Mouse (Mus musculus) CH12.LX (cell line): ENCODE results near the gene Rhof. TPM values are rescaled to one million over a fixed set of nuclear protein-coding genes. Genes with fewer than 3 reads are reported as not detected.

Experiments
- DNase-seq: peaks from one replicate; pipeline ENCODE4 v3.0.0-alpha.2; 2013; ENCODE audit errors: extremely low read depth
- H3K27ac ChIP-seq: 2 replicates; pipeline ENCODE4 v1.5.1; 2012; ENCODE audit warnings: low read depth, mild to moderate bottlenecking, control low read depth, moderate library complexity; ENCODE audit not compliant: insufficient read depth
- H3K27me3 ChIP-seq: replicated peaks from 2 replicates; pipeline ENCODE3; 2012; ENCODE audit warnings: inconsistent platforms
- H3K36me3 ChIP-seq, 2 experiments: replicated peaks in 1 of 2; 2 replicates each; pipeline versions ENCODE3 to v1.6.1; 2012; ENCODE audit warnings: inconsistent platforms in 1 of 2, low read length in 1 of 2, mild to moderate bottlenecking in 1 of 2, mixed read lengths in 1 of 2, moderate library complexity in 1 of 2; ENCODE audit not compliant: control insufficient read depth in 1 of 2, insufficient read depth in 1 of 2
- H3K4me1 ChIP-seq, 2 experiments: 2 replicates each; pipeline ENCODE4 v1.6.1; 2012; ENCODE audit warnings: inconsistent platforms in 1 of 2, moderate library complexity in 1 of 2; ENCODE audit not compliant: insufficient read depth in 2 of 2, control insufficient read depth in 1 of 2
- H3K4me2 ChIP-seq: 2 replicates; pipeline ENCODE4 v1.6.1; 2012; ENCODE audit warnings: low read depth, mild to moderate bottlenecking, control low read depth; ENCODE audit not compliant: poor library complexity, insufficient read depth, severe bottlenecking
- H3K4me3 ChIP-seq, 3 experiments: fragments of 150-350 bp in 1 of 3; sonication (generic) in 1 of 3; replicated peaks in 1 of 3; 2 replicates each; pipeline versions ENCODE3 to v1.5.1; 2011 to 2012; ENCODE audit warnings: low read depth in 2 of 3, low read length in 2 of 3, mild to moderate bottlenecking in 2 of 3, moderate library complexity in 2 of 3, control low read depth in 1 of 3, improper control_type of control experiment in 1 of 3, inconsistent platforms in 1 of 3, mixed read lengths in 1 of 3; ENCODE audit not compliant: poor library complexity in 1 of 3
- H3K79me2 ChIP-seq: replicated peaks from 2 replicates; pipeline ENCODE4 v1.6.1; 2012; ENCODE audit warnings: mild to moderate bottlenecking, moderate library complexity; ENCODE audit not compliant: control insufficient read depth, poor library complexity, insufficient read depth, severe bottlenecking; ENCODE audit errors: extremely low read depth
- H3K9ac ChIP-seq: 2 replicates; pipeline ENCODE4 v1.6.1; 2012; ENCODE audit warnings: low read depth, mild to moderate bottlenecking, control low read depth, moderate library complexity; ENCODE audit not compliant: insufficient read depth
- H3K9me3 ChIP-seq: replicated peaks from 2 replicates; pipeline ENCODE3; 2012; ENCODE audit warnings: low read length, inconsistent platforms, mixed read lengths
- CHD1 ChIP-seq: IDR thresholded peaks from 2 replicates; pipeline ENCODE4 v1.6.1; 2012; ENCODE audit warnings: low read depth, low read length, improper control_type of control experiment, inconsistent platforms
- CTCF ChIP-seq, 2 experiments: IDR thresholded peaks in 1 of 2; conservative IDR thresholded peaks in 1 of 2; 2 replicates each; pipeline ENCODE4 v1.5.1; 2011 to 2012; ENCODE audit warnings: low read depth in 2 of 2, low read length in 2 of 2, improper control_type of control experiment in 1 of 2, inconsistent platforms in 1 of 2, mild to moderate bottlenecking in 1 of 2, moderate library complexity in 1 of 2
- ELF1 ChIP-seq: IDR thresholded peaks from 2 replicates; pipeline ENCODE4 v1.6.1; 2014; ENCODE audit warnings: low read depth, mild to moderate bottlenecking, inconsistent platforms, low read length, improper control_type of control experiment
- IRF4 ChIP-seq: IDR thresholded peaks from 2 replicates; pipeline ENCODE4 v1.6.1; 2014; ENCODE audit warnings: low read depth, mild to moderate bottlenecking, inconsistent platforms, low read length, improper control_type of control experiment
- JUN ChIP-seq: IDR thresholded peaks from 2 replicates; pipeline ENCODE4 v1.6.1; 2011; ENCODE audit warnings: low read depth, mild to moderate bottlenecking, low read length, improper control_type of control experiment, moderate library complexity; ENCODE audit not compliant: insufficient read depth
- JUND ChIP-seq: conservative IDR thresholded peaks from 2 replicates; pipeline ENCODE4 v1.6.1; 2011; ENCODE audit warnings: low read depth, low read length, improper control_type of control experiment
- KAT2A ChIP-seq: IDR thresholded peaks from 2 replicates; pipeline ENCODE4 v1.6.1; 2012; ENCODE audit warnings: low read length, improper control_type of control experiment, inconsistent platforms; ENCODE audit not compliant: insufficient replicate concordance
- MAX ChIP-seq: IDR thresholded peaks from 2 replicates; pipeline ENCODE4 v1.6.1; 2011; ENCODE audit warnings: low read length, improper control_type of control experiment
- MAZ ChIP-seq: IDR thresholded peaks from 2 replicates; pipeline ENCODE4 v1.6.1; 2012; ENCODE audit warnings: low read depth, mild to moderate bottlenecking, inconsistent platforms, low read length, improper control_type of control experiment, moderate library complexity
- MEF2A ChIP-seq: IDR thresholded peaks from 2 replicates; pipeline ENCODE4 v1.6.1; 2014; ENCODE audit warnings: low read depth, mild to moderate bottlenecking, inconsistent platforms, low read length, improper control_type of control experiment, borderline replicate concordance
- NELFE ChIP-seq: IDR thresholded peaks from 2 replicates; pipeline ENCODE4 v1.6.1; 2011; ENCODE audit warnings: low read depth, low read length, improper control_type of control experiment
- NRF1 ChIP-seq: IDR thresholded peaks from 2 replicates; pipeline ENCODE4 v1.6.1; 2014; ENCODE audit warnings: low read depth, mild to moderate bottlenecking, inconsistent platforms, low read length, improper control_type of control experiment, moderate library complexity
- POLR2A ChIP-seq: IDR thresholded peaks from 2 replicates; pipeline ENCODE4 v1.6.1; 2011; ENCODE audit warnings: low read depth, mild to moderate bottlenecking, improper control_type of control experiment, low read length
- RAD21 ChIP-seq: IDR thresholded peaks from 2 replicates; pipeline ENCODE4 v1.6.1; 2011; ENCODE audit warnings: low read depth, mild to moderate bottlenecking, low read length, improper control_type of control experiment, moderate library complexity
- SMC3 ChIP-seq: IDR thresholded peaks from 2 replicates; pipeline ENCODE4 v1.6.1; 2011; ENCODE audit warnings: low read depth, low read length, improper control_type of control experiment
- UBTF ChIP-seq: IDR thresholded peaks from 2 replicates; pipeline ENCODE4 v1.6.1; 2012; ENCODE audit warnings: low read depth, mild to moderate bottlenecking, inconsistent platforms, low read length, improper control_type of control experiment, moderate library complexity
- USF2 ChIP-seq: conservative IDR thresholded peaks from 2 replicates; pipeline ENCODE4 v1.6.1; 2011; ENCODE audit warnings: low read depth, low read length, improper control_type of control experiment
- ZC3H11A ChIP-seq: IDR thresholded peaks from 2 replicates; pipeline ENCODE4 v1.6.1; 2012; ENCODE audit warnings: low read depth, mild to moderate bottlenecking, inconsistent platforms, low read length, improper control_type of control experiment
- ZKSCAN1 ChIP-seq: IDR thresholded peaks from 2 replicates; pipeline ENCODE4 v1.6.1; 2012; ENCODE audit warnings: low read depth, inconsistent platforms, low read length, improper control_type of control experiment, borderline replicate concordance
- ZNF384 ChIP-seq: IDR thresholded peaks from 2 replicates; pipeline ENCODE4 v1.6.1; 2012; ENCODE audit warnings: low read depth, low read length, improper control_type of control experiment, inconsistent platforms
- dilution Hi-C: fragments of 300-500 bp; cut with MboI; formaldehyde crosslinking; loops from 2 replicates; pipeline ENCODE4 v1.14.3; 2020; ENCODE audit warnings: low sequenced_read_pairs; ENCODE audit not compliant: extremely low pct_unique_long_range_greater_than_20kb, extremely low pct_ligation_motif_present
- in situ Hi-C: fragments of 300-500 bp; cut with MboI; formaldehyde crosslinking; loops from 3 replicates; pipeline ENCODE4 v1.14.3; 2019; ENCODE audit warnings: low sequenced_read_pairs, low pct_ligation_motif_present, low pct_unique_long_range_greater_than_20kb, mixed read lengths
- polyA plus RNA-seq: library from polyadenylated mRNA; unstranded; fragments of >175 nt; gene quantifications from 2 replicates; pipeline ENCODE4 v1.2.1, GENCODE M21; 2012; ENCODE audit warnings: low read depth; ENCODE audit not compliant: insufficient read length
- total RNA-seq, 2 experiments: library from RNA; depleted of rRNA; stranded (reverse); fragments of 300-350 nt in 1 of 2; fragments of >200 nt in 1 of 2; gene quantifications; 2 replicates each; pipeline ENCODE4 v1.2.3; 2012 to 2014

Gene Rhof
- total and polyA plus RNA-seq, 3 experiments = 33.6 to 56.9 (median 45.4) TPM

- TF ChIP-seq NRF1 (0 out of 2 replicates have a peak, but pooled peaks have one; percentile 14), MAX (no peak), RAD21 (no peak), MEF2A (peak; percentile 49; the same call in 1 of the 2 replicates), SMC3 (no peak), JUND (no peak), IRF4 (0 out of 2 replicates have a peak, but pooled peaks have one; percentile 12), USF2 (no peak), ZKSCAN1 (no peak), CHD1 (no peak), MAZ (no peak), POLR2A (no peak), ZNF384 (no peak), UBTF (no peak)
- TF ChIP-seq, all 38 proteins: peak for 3
- no peaks in the 10 kb centered on the region for H3K27me3 ChIP-seq
- in situ Hi-C loops = no loop called here
- peaks cover 0 to 22% of the 10 kb centered on the region in 2 experiments; a peak in 2 of 4 replicates for H3K4me1 ChIP-seq
- no peak overlapping the region for H3K27ac ChIP-seq
- no peaks in the 10 kb centered on the region for H3K36me3 ChIP-seq
- H3K9ac ChIP-seq = no peak overlapping the region
- DNase-seq = peak; percentile 26
- H3K79me2 ChIP-seq = no peaks in the 10 kb centered on the region
- H3K4me2 ChIP-seq = 0 out of 2 replicates have a peak overlapping the region, but pooled peaks have one; percentile 37
- H3K4me3 ChIP-seq = no peak overlapping the region
- peaks cover 22% of the 10 kb centered on the region for H3K9me3 ChIP-seq
- dilution Hi-C loops = no loop called here
Observed at GRCm38 (mm10) chr5:123178792-123179191, 46.3 kb upstream of the Rhof start.

- H3K27me3 ChIP-seq = no peaks in the 10 kb centered on the region
- peaks cover 2 to 17% of the 10 kb centered on the region in 2 experiments for H3K36me3 ChIP-seq
- no peak overlapping the region for H3K4me3 ChIP-seq
- DNase-seq = peak; percentile 81
- H3K27ac ChIP-seq = no peak overlapping the region
- H3K79me2 ChIP-seq = no peaks in the 10 kb centered on the region
- TF ChIP-seq ZC3H11A (peak; percentile 84), ELF1 (0 out of 2 replicates have a peak, but pooled peaks have one; percentile 11), SMC3 (peak; percentile 97), ZNF384 (peak; percentile 44; the same call in 1 of the 2 replicates), NRF1 (no peak), KAT2A (no peak), MAZ (peak; percentile 38; the same call in 1 of the 2 replicates), RAD21 (peak; percentile 98), JUN (no peak), NELFE (no peak; the same call in 1 of the 2 replicates), MEF2A (peak; percentile 48; the same call in 1 of the 2 replicates), IRF4 (peak; percentile 40; the same call in 1 of the 2 replicates), CTCF (conservative IDR thresholded peaks at IDR 0.05 in 1 of 2, IDR thresholded peaks at IDR 0.05 in 1 of 2; ENCODE audit: low read depth in 2 of 2, low read length in 2 of 2) (peak; percentile 95 to 98)
- TF ChIP-seq, all 38 proteins: peak for 9
- H3K9ac ChIP-seq = no peak overlapping the region
- H3K4me1 ChIP-seq = peaks cover 0 to 16% of the 10 kb centered on the region in 2 experiments; a peak in 3 of 4 replicates
- in situ Hi-C loops = loop anchor here (5.0 kb wide), 1 partner anchor 104 kb away; the partner anchor contains the start of gene Tmem120b
- dilution Hi-C loops = no loop called here
- H3K9me3 ChIP-seq = peaks cover 6% of the 10 kb centered on the region
- H3K4me2 ChIP-seq = no peak overlapping the region
Observed at GRCm38 (mm10) chr5:123171646-123172350, 39.3 kb upstream of the Rhof start.
